Mouse (Mus musculus) forebrain, embryonic 12.5 days (tissue): ENCODE measurements around the gene 0610040J01Rik. TPM values are rescaled to one million over a fixed set of nuclear protein-coding genes. Genes with fewer than 3 reads are reported as not detected.

Source experiments
- ATAC-seq: fragments of 200-750 bp; cut with Nextera tagmentation; 2 replicates; pipeline ENCODE4 v1.8.0; 2017; ENCODE audit warnings: moderate TSS enrichment; ENCODE audit not compliant: low FRiP score
- H3K27ac ChIP-seq: fragments of 300-500 bp; sonication (generic); 2 replicates; pipeline ENCODE4 v1.5.1; 2016; ENCODE audit warnings: mild to moderate bottlenecking
- H3K27me3 ChIP-seq: fragments of 300-500 bp; sonication (generic); 2 replicates; pipeline ENCODE4 v1.6.1; 2016; ENCODE audit warnings: mild to moderate bottlenecking
- H3K36me3 ChIP-seq: fragments of 300-500 bp; sonication (generic); replicated peaks from 2 replicates; pipeline ENCODE4 v1.6.1; 2016; ENCODE audit warnings: mild to moderate bottlenecking
- H3K4me1 ChIP-seq: fragments of 300-500 bp; sonication (generic); 2 replicates; pipeline ENCODE4 v1.6.1; 2016
- H3K4me2 ChIP-seq: fragments of 300-500 bp; sonication (generic); 2 replicates; pipeline ENCODE4 v1.6.1; 2016; ENCODE audit warnings: mild to moderate bottlenecking, moderate library complexity
- H3K4me3 ChIP-seq: fragments of 300-500 bp; sonication (generic); replicated peaks from 2 replicates; pipeline ENCODE4 v1.5.1; 2016; ENCODE audit warnings: mild to moderate bottlenecking
- H3K9ac ChIP-seq: fragments of 300-500 bp; sonication (generic); 2 replicates; pipeline ENCODE4 v1.6.1; 2016; ENCODE audit warnings: mild to moderate bottlenecking
- H3K9me3 ChIP-seq: fragments of 300-500 bp; sonication (generic); 2 replicates; pipeline ENCODE4 v1.6.1; 2016
- WGBS: fragments of 180-500 bp; shearing (Covaris S2); methylation state at CpG from one replicate; pipeline ENCODE4 v1.1.7; 2016; 5-methylcytosine and 5-hydroxymethylcytosine counted together
- polyA plus RNA-seq: library from polyadenylated mRNA; unstranded; fragments of >200 nt; fragmentation: Nextera tagmentation; extraction: Ambion mirVana; gene quantifications from 2 replicates; pipeline ENCODE4 v1.2.1, GENCODE M21; 2016

0610040J01Rik gene
- polyA plus RNA-seq, 1 experiment from 2014 or later = 1.9 TPM

DNA sequence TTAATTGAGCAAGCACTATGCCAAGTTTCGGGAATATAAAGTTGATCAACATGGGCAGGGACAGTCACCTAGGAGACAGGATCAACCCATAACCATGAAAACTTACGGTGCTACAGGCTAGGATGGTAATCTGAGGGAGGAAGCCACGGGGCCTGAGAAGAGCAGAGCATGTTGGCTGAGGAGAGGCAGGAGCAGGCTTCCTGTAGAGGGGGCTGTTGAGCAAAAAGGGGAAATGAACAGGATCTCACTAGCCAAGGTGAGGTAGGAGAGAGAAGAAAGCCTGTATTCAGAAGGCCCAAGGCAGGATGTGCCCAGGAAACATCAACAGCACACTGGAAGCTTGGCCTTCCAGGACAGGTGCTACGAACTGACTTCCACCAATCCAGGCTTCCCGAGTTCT, 9.0 kb downstream of the 0610040J01Rik start:
- Histone ChIP-seq H3K27me3 (no peaks in the 10 kb centered on the region), H3K4me2 (no peak overlapping the region), H3K36me3 (no peaks in the 10 kb centered on the region), H3K9ac (no peak overlapping the region), H3K27ac (no peak overlapping the region), H3K4me3 (no peak overlapping the region), H3K9me3 (no peaks in the 10 kb centered on the region), H3K4me1 (no peaks in the 10 kb centered on the region)
- ATAC-seq = no peak
- 89% methylated on average over 5 of the region's 5 CpGs for WGBS

DNA sequence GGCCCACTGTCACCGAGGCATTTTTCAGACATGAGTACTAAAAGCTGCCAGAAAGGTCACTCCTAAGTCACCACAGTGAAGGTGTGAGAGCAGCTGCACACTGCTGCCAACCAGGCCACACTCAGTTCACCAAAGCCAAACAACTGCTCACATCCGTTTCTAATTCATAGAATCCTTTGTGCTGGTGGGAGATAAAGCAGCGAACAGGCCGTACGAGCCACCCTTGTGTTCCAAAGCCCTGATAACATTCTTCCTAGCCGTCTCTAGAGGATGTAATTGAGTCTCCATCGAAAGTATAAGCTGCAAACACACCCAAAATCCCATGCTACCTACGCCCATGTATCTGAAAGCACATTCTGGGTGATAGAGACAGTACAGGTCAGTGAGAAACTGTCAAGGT, 9.7 kb downstream of the 0610040J01Rik start:
- no peaks in the 10 kb centered on the region for H3K4me1 ChIP-seq
- no peaks in the 10 kb centered on the region for H3K36me3 ChIP-seq
- no peak overlapping the region for H3K27ac ChIP-seq
- ATAC-seq = no peak
- H3K27me3 ChIP-seq = no peaks in the 10 kb centered on the region
- WGBS = 78% methylated on average over 8 of the region's 8 CpGs
- no peak overlapping the region for H3K4me3 ChIP-seq
- no peak overlapping the region for H3K4me2 ChIP-seq
- no peak overlapping the region for H3K9ac ChIP-seq
- no peaks in the 10 kb centered on the region for H3K9me3 ChIP-seq

DNA sequence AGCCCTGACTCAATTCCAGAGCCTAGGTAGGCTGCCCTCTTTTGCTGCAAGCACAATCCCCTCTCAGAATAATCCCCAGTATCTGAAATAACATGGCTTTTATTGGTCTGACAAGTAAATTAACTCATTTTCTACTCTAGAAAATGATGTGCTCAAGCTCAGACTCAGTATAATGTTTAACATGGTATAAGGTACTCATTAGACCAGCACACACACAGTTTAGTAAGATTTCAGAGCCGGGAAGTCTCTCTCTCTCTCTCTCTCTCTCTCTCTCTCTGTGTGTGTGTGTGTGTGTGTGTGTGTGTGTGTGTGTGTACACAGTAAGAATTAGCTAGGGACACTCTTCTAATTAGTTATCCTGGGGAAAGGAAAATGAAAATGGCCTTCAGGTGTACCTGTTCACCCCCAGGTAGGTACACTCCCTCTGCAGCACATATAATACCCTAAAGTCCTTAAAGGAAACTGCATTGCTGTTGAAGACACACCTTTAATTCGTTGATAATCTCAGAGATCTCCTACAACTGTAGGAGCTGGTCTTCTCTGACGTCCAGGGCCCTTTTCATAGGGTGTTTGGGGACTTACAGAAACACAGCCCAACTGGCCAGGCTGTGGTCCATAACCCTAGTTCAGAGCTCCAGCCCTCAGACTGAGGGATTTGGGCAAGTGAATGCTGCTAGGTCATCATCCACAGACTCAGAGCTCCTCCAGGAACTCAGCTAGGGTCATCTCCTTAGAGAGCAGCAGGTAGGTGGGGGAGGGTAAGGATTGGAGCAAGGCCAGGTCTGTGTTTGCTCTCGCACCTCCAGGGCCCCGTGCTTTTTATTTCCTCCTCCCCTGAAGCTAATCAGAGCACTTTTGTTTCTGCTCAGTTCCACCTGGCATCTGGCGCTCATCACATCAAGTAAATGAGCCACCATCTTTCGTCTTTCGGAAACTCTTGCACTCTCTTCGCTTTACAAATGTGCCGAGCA, 11.5 kb downstream of the 0610040J01Rik start:
- Histone ChIP-seq H3K4me2 (no peak overlapping the region), H3K36me3 (no peaks in the 10 kb centered on the region), H3K4me1 (no peaks in the 10 kb centered on the region), H3K9me3 (no peaks in the 10 kb centered on the region), H3K4me3 (no peak overlapping the region), H3K27ac (no peak overlapping the region), H3K9ac (no peak overlapping the region), H3K27me3 (no peaks in the 10 kb centered on the region)
- 74% methylated on average over 10 of the region's 10 CpGs for WGBS
- ATAC-seq = no peak

DNA sequence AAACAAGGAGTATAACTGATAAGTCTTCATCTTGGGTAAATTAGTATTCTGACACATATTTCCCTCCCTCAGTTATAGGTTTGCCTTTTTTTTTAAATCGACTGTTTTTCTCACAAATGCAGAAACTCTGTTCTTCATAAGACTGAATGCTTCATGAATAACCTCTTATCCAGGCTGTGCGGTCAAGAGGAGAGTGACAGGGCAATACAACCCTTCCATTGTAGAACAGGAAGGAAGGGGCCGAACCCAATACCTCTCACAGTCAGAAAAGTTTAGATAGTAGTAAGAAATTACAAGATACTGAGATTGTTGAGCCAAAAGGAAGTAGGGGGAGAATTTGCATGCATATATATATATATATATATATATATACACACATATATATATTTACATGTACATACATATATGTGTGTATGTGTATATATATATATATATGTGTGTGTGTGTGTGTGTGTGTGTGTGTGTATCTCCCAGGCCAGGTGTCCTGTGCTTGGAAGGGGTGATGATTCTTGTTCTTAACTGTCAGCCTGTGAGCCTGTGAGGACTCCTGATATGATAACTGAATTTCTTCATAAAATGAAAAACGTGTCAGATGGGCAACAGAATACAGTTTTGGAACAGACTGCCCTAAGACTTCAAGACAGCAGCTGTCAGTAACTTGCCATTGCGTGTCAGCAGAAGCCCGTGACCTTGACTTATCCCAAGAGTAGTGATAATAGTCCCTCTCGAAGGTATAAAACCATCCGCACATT, 12.6 kb downstream of the 0610040J01Rik start:
- WGBS = 85% methylated on average over 8 of the region's 8 CpGs
- Histone ChIP-seq H3K9me3 (no peaks in the 10 kb centered on the region), H3K9ac (no peak overlapping the region), H3K4me3 (no peak overlapping the region), H3K4me2 (no peak overlapping the region), H3K27me3 (no peaks in the 10 kb centered on the region), H3K27ac (no peak overlapping the region), H3K36me3 (no peaks in the 10 kb centered on the region), H3K4me1 (no peaks in the 10 kb centered on the region)
- no peak for ATAC-seq

DNA sequence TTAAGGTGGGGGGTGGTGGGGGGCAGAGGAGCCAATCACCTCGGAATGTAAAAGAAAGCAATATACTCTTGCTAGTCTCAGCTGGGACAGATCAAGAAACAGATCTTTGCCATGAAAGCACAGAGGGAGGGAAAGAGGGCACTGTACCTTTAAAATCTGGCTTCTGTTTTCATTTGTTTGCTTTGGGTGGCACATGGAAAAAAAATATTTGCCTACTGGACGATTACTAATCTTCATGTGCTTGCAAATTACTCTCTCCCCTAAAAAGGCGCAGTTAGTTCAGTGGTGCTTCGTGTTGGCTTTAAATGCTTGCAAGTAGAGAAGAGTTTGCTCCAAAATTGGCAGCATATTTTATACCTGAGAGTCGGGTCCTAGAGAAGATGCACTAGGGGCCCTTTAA, 13.7 kb downstream of the 0610040J01Rik start:
- H3K4me3 ChIP-seq = no peak overlapping the region
- no peaks in the 10 kb centered on the region for H3K4me1 ChIP-seq
- H3K27ac ChIP-seq = no peak overlapping the region
- WGBS = 81% methylated on average over 5 of the region's 5 CpGs
- H3K4me2 ChIP-seq = no peak overlapping the region
- no peaks in the 10 kb centered on the region for H3K9me3 ChIP-seq
- no peaks in the 10 kb centered on the region for H3K27me3 ChIP-seq
- no peaks in the 10 kb centered on the region for H3K36me3 ChIP-seq
- no peak for ATAC-seq
- no peak overlapping the region for H3K9ac ChIP-seq

DNA sequence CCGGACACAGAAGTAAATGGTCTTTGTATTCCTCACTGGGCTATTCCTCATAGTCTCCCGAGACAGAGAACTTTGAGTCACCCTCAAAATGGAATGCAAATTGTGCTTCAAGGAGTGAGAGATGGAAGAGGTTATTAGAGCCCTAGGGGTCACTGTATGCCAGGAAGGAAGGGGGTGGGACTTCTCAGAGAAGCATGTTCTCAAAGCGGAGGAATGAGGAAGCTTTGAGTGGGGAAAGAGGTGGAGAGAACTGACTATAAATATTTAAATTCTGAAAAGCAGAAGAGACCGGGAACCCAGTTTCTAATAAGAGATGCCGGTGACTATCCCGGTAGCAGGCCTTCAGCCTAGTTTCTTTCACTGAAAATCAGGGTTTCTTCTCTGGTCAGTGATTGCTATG, 14.8 kb downstream of the 0610040J01Rik start:
- H3K4me3 ChIP-seq = no peak overlapping the region
- no peak overlapping the region for H3K9ac ChIP-seq
- no peak overlapping the region for H3K27ac ChIP-seq
- WGBS = 82% methylated on average over 6 of the region's 6 CpGs
- H3K4me1 ChIP-seq = no peaks in the 10 kb centered on the region
- H3K9me3 ChIP-seq = no peaks in the 10 kb centered on the region
- no peaks in the 10 kb centered on the region for H3K36me3 ChIP-seq
- ATAC-seq = no peak
- H3K27me3 ChIP-seq = no peaks in the 10 kb centered on the region
- H3K4me2 ChIP-seq = no peak overlapping the region

DNA sequence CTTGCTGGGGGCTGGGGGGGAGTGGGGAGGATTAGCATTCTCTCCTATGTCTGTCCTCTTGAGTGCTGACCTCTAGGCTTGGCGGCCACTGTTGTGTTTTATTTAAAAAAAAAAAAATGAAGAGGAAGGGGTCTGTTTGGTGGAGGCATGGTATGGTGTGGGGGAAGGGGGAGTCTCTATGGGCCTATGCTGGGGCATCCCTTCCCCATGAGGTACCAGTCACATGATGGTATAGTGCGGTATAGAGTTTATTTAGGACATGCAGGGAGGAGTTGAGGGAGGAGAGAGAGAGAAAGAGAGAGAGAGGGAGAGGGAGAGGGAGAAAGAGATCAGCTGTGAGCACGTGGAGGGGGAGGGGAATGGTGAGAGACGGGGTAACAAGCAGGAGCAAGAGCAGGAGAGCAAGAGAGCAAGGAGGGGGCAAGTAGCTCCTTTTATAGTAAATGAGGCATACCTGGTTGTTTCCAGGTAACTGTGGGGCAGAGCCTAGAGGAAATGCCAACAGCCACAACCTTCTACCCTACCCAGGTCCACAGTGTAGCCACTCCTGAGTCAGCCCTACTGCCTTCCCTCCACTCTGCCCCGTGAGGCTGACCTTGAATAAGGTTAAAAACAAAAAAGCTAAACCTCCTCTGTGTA, 15.4 kb downstream of the 0610040J01Rik start:
- Histone ChIP-seq H3K9me3 (no peaks in the 10 kb centered on the region), H3K4me2 (no peak overlapping the region), H3K4me1 (no peaks in the 10 kb centered on the region), H3K27ac (no peak overlapping the region), H3K27me3 (no peaks in the 10 kb centered on the region), H3K4me3 (no peak overlapping the region), H3K36me3 (no peaks in the 10 kb centered on the region), H3K9ac (no peak overlapping the region)
- 47% methylated on average over 5 of the region's 5 CpGs for WGBS
- ATAC-seq = no peak

DNA sequence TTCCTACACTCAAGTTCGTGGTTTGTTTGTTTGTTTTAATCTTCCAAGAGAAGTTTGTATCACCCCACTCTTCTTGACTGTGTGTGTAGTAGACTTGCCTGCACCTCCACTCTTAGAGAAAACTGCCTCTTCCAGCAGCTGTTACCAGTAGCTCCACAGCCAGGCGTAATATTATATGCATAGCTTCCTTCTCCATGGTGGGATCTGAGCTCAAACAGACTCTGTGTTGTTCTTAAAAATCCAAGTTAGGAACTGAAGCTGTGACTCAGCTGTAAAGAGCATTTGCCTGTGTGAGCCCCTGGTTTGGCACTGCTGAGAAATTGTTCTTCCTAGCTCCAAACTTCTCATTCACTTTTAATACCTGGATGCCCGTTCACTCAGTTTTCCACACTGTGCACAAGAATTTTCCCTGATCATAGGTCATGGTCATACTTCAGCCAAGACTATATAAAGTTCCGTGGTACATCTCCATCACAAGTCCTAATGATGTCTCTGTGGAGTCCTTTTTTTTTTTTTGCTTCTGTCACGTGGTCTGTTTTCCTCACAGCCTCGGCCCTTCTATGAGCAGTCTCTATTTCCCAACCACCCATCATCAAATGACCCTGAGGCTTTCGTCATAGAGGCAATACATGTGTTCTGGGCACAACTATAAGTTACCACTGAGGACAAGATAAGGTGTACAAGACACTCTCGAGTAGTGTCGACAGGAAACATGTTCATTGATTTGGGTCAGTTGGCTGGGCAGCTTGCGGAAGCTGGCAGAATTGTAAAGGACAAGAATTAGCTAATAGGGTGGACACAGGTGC, 16.4 kb downstream of the 0610040J01Rik start:
- Histone ChIP-seq H3K9ac (no peak overlapping the region), H3K4me1 (no peaks in the 10 kb centered on the region), H3K27me3 (no peaks in the 10 kb centered on the region), H3K4me3 (no peak overlapping the region), H3K27ac (no peak overlapping the region), H3K9me3 (no peaks in the 10 kb centered on the region), H3K36me3 (no peaks in the 10 kb centered on the region), H3K4me2 (no peak overlapping the region)
- 86% methylated on average over 10 of the region's 10 CpGs for WGBS
- ATAC-seq = no peak

DNA sequence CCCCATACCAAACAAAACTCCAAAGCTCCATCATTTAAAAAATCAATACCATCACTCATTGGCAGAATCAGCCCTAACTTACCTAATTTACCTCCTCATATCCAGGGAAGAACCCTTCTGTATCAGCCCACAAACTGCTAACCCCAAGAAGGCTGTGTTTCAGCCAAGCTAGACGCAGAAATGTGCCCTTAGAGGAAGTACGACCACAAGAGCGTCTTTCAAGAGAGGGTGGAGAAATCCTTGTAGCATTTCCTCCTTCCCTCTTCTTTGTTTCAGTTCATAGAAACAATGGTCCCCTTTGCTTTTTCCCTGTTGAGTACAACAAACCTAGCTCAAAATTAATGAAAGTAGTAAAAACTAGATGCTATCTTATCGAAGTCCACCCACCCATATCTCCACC, 18.9 kb downstream of the 0610040J01Rik start:
- no peak overlapping the region for H3K4me3 ChIP-seq
- no peak overlapping the region for H3K27ac ChIP-seq
- no peaks in the 10 kb centered on the region for H3K36me3 ChIP-seq
- ATAC-seq = no peak
- no peaks in the 10 kb centered on the region for H3K9me3 ChIP-seq
- H3K4me2 ChIP-seq = no peak overlapping the region
- no peaks in the 10 kb centered on the region for H3K4me1 ChIP-seq
- H3K9ac ChIP-seq = no peak overlapping the region
- no peaks in the 10 kb centered on the region for H3K27me3 ChIP-seq
- 91% methylated on average over 4 of the region's 4 CpGs for WGBS

DNA sequence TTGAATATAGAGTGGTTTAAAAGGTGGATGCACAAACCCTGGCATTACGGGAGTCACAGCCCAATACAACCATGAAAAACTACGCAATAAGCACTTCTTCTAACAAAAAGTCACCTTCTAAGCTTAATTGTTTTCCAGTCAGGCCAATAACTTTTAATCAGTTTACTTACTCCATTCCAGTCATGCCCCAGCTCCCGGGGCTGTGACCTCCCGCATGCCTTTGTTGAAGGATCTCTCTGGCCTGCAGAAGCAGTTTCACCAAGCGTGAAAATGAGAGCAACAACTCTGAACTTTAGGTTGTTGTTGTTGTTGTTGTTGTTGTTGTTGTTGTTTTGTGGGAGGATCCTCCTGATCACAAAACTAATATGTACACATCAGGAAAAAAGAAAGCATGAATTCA, 21.8 kb downstream of the 0610040J01Rik start:
- Histone ChIP-seq H3K4me3 (no peak overlapping the region), H3K4me1 (no peaks in the 10 kb centered on the region), H3K4me2 (no peak overlapping the region), H3K27ac (no peak overlapping the region), H3K9ac (no peak overlapping the region), H3K27me3 (no peaks in the 10 kb centered on the region), H3K9me3 (no peaks in the 10 kb centered on the region), H3K36me3 (no peaks in the 10 kb centered on the region)
- ATAC-seq = no peak
- 61% methylated on average over 5 of the region's 5 CpGs for WGBS

DNA sequence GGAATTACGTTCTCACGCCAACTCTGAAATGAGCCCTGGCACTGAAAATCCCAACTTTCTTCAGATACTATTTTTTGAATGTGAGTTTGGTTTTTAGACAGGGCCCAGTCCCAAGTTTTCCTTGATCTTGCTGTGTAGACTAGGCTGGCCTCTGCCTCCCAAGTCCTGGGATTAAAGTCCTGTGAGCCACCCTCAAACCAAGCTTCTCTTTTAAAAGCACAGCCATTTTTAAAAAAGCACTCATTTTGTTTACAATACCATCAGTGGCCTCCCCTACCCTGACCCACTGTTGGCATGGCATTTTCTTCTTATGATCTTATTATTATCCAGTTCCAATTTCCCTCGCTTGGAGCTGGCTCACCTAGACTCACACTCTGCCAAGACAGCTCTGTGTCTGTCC, 22.3 kb downstream of the 0610040J01Rik start:
- WGBS = 73% methylated on average over 3 of the region's 3 CpGs
- Histone ChIP-seq H3K27me3 (no peaks in the 10 kb centered on the region), H3K4me3 (no peak overlapping the region), H3K4me1 (no peaks in the 10 kb centered on the region), H3K9ac (no peak overlapping the region), H3K27ac (no peak overlapping the region), H3K4me2 (no peak overlapping the region), H3K9me3 (no peaks in the 10 kb centered on the region), H3K36me3 (no peaks in the 10 kb centered on the region)
- ATAC-seq = no peak

DNA sequence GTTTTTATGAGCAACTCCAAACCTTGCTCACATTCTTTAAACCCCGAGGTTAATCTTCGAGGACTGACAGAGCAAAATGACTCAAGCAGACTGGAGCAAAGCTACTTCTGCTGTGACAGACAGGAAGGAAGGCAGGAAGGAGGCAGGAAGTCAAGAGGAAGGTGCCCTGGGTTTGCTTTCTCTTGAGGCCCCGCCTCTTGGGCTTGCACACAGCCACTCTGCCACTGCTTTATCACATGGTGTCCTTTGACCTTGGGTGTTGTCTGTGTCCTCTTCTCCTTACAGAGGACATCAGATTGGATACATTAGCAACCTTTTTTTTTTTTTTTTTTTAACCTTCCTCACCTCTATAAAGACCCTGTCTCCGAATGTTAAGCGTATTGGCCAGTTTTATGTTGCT, 25.0 kb downstream of the 0610040J01Rik start:
- H3K9ac ChIP-seq = no peak overlapping the region
- 83% methylated on average over 5 of the region's 5 CpGs for WGBS
- H3K4me3 ChIP-seq = no peak overlapping the region
- H3K27me3 ChIP-seq = no peaks in the 10 kb centered on the region
- no peak for ATAC-seq
- no peak overlapping the region for H3K27ac ChIP-seq
- H3K36me3 ChIP-seq = no peaks in the 10 kb centered on the region
- H3K9me3 ChIP-seq = no peaks in the 10 kb centered on the region
- no peaks in the 10 kb centered on the region for H3K4me1 ChIP-seq
- H3K4me2 ChIP-seq = no peak overlapping the region
